Mouse (Mus musculus) small intestine, adult 2 months (tissue): ENCODE results near the gene 6430571L13Rik. TPM values are rescaled to one million over a fixed set of nuclear protein-coding genes. Genes with fewer than 3 reads are reported as not detected.
A peak's percentile ranks its signal among the peaks of the same experiment; 100 is the strongest.

Experiments
- H3K27ac ChIP-seq: fragments of 200-500 bp; 2 replicates; pipeline ENCODE4 v1.5.1; 2012; ENCODE audit warnings: low read depth, low read length, control low read depth, inconsistent platforms; ENCODE audit not compliant: insufficient read depth
- H3K27me3 ChIP-seq: fragments of 200-500 bp; 2 replicates; pipeline ENCODE4 v1.6.1; 2012; ENCODE audit warnings: mild to moderate bottlenecking, moderate library complexity, low read length, inconsistent platforms; ENCODE audit not compliant: control insufficient read depth, insufficient read depth
- H3K36me3 ChIP-seq: fragments of 200-500 bp; 2 replicates; pipeline ENCODE4 v1.6.1; 2012; ENCODE audit warnings: mild to moderate bottlenecking, low read length, control low read depth, inconsistent platforms; ENCODE audit not compliant: control insufficient read depth, insufficient read depth
- H3K4me1 ChIP-seq: fragments of 200-500 bp; 2 replicates; pipeline ENCODE4 v1.6.1; 2012; ENCODE audit warnings: low read length, inconsistent platforms, mixed read lengths; ENCODE audit not compliant: control insufficient read depth, insufficient read depth, insufficient read length
- H3K4me3 ChIP-seq: fragments of 200-500 bp; 2 replicates; pipeline ENCODE4 v1.5.1; 2012; ENCODE audit warnings: low read depth, mild to moderate bottlenecking, control low read depth, inconsistent platforms, low read length, moderate library complexity
- CTCF ChIP-seq: fragments of 200-500 bp; IDR thresholded peaks from 2 replicates; pipeline ENCODE4 v1.5.1; 2012; ENCODE audit warnings: low read depth, mild to moderate bottlenecking, control low read depth, inconsistent platforms, low read length, moderate library complexity, mixed read lengths; ENCODE audit not compliant: insufficient replicate concordance, insufficient read length; ENCODE audit errors: extremely low read depth
- POLR2A ChIP-seq: fragments of 200-500 bp; IDR thresholded peaks from 2 replicates; pipeline ENCODE4 v1.6.1; 2012; ENCODE audit warnings: low read depth, mild to moderate bottlenecking, control low read depth, inconsistent platforms, low read length, moderate library complexity
- WGBS: fragments of 180-500 bp; shearing (Covaris S2); methylation state at CpG from one replicate; pipeline ENCODE4 v1.1.7; 2018; 5-methylcytosine and 5-hydroxymethylcytosine counted together
- polyA plus RNA-seq: library from polyadenylated mRNA; depleted of rRNA; stranded (reverse); fragments of >200 nt; gene quantifications from 2 replicates; pipeline ENCODE4 v1.2.3, GENCODE M21; 2012

Gene 6430571L13Rik
- polyA plus RNA-seq, 1 experiment: 0.25 TPM

- WGBS: 12% methylated on average over 8 of the region's 8 CpGs
- H3K27me3 ChIP-seq: peaks cover 15% of the 10 kb centered on the region
- H3K4me3 ChIP-seq: no peak overlapping the region
- TF ChIP-seq CTCF: no peak
- TF ChIP-seq POLR2A: no peak
- H3K27ac ChIP-seq: no peak overlapping the region
- H3K36me3 ChIP-seq: no peaks in the 10 kb centered on the region
- no peaks in the 10 kb centered on the region for H3K4me1 ChIP-seq
These were observed 41.3 kb downstream of the 6430571L13Rik start for GRCm38 (mm10) chr9:107381723-107382122.

GRCm38 (mm10) chr9:107384396-107384795, 44.0 kb downstream of the 6430571L13Rik start:
- no peak overlapping the region for H3K27ac ChIP-seq
- TF ChIP-seq CTCF (no peak), POLR2A (no peak)

GRCm38 (mm10) chr9:107386722-107387121, 46.3 kb downstream of the 6430571L13Rik start:
- Histone ChIP-seq H3K4me1 (no peaks in the 10 kb centered on the region), H3K4me3 (no peak overlapping the region), H3K27ac (no peak overlapping the region), H3K36me3 (no peaks in the 10 kb centered on the region), H3K27me3 (no peaks in the 10 kb centered on the region; the same call in 1 of the 2 replicates)
- 50% methylated on average over 3 of the region's 3 CpGs for WGBS
- no peak for TF ChIP-seq POLR2A
- peak; percentile 59; the same call in 1 of the 2 replicates for TF ChIP-seq CTCF

More at GRCm38 (mm10) chr9:107384396-107384795, 44.0 kb downstream of the 6430571L13Rik start:
- 36% methylated on average over 3 of the region's 3 CpGs for WGBS
- H3K4me1 ChIP-seq: no peaks in the 10 kb centered on the region
- H3K27me3 ChIP-seq: no peaks in the 10 kb centered on the region; the same call in 1 of the 2 replicates
- H3K4me3 ChIP-seq: no peak overlapping the region
- no peaks in the 10 kb centered on the region for H3K36me3 ChIP-seq

- no peak overlapping the region for H3K27ac ChIP-seq
- TF ChIP-seq CTCF (no peak), POLR2A (no peak)
- no peaks in the 10 kb centered on the region; the same call in 1 of the 2 replicates for H3K27me3 ChIP-seq
- WGBS: 87% methylated on average over 3 of the region's 3 CpGs
- H3K4me3 ChIP-seq: no peak overlapping the region
- H3K36me3 ChIP-seq: no peaks in the 10 kb centered on the region
- H3K4me1 ChIP-seq: no peaks in the 10 kb centered on the region
These were observed 47.3 kb downstream of the 6430571L13Rik start for GRCm38 (mm10) chr9:107387708-107388107.

GRCm38 (mm10) chr9:107388263-107388662, 47.9 kb downstream of the 6430571L13Rik start:
- 31% methylated on average over 2 of the region's 2 CpGs for WGBS
- Histone ChIP-seq H3K27ac (no peak overlapping the region), H3K4me1 (no peaks in the 10 kb centered on the region), H3K27me3 (no peaks in the 10 kb centered on the region; the same call in 1 of the 2 replicates), H3K4me3 (no peak overlapping the region), H3K36me3 (no peaks in the 10 kb centered on the region)
- TF ChIP-seq CTCF (no peak), POLR2A (no peak)

- peaks cover 5% of the 10 kb centered on the region for H3K4me1 ChIP-seq
- H3K4me3 ChIP-seq: no peak overlapping the region
- H3K36me3 ChIP-seq: no peaks in the 10 kb centered on the region
- H3K27ac ChIP-seq: no peak overlapping the region
- WGBS: 21% methylated on average over 4 of the region's 4 CpGs
- H3K27me3 ChIP-seq: peaks cover 27% of the 10 kb centered on the region
- TF ChIP-seq CTCF (no peak), POLR2A (no peak)
These were observed 56.0 kb downstream of the 6430571L13Rik start for GRCm38 (mm10) chr9:107396397-107396796.

- WGBS: 26% methylated on average over 11 of the region's 11 CpGs
- Histone ChIP-seq H3K27ac (no peak overlapping the region), H3K36me3 (no peaks in the 10 kb centered on the region), H3K4me3 (no peak overlapping the region), H3K4me1 (peaks cover 5% of the 10 kb centered on the region), H3K27me3 (peaks cover 37% of the 10 kb centered on the region)
- no peak for TF ChIP-seq POLR2A
- TF ChIP-seq CTCF: no peak
These were observed 58.6 kb downstream of the 6430571L13Rik start for GRCm38 (mm10) chr9:107398968-107399367.
